Mouse (Mus musculus): Measurements from ENCODE around the gene Ngdn. TPM values are rescaled to one million over a fixed set of nuclear protein-coding genes. Genes with fewer than 3 reads are reported as not detected.
A peak's percentile ranks its signal among the peaks of the same experiment; 100 is the strongest.
"Not testable (repeated sequence)": the region's sequence is repeated elsewhere in the genome, so short reads cannot be mapped to it uniquely, and the experiment has no call there.

The Ngdn gene
- polyA plus RNA-seq, 1 experiment from 2014 or later, result 63.4 TPM

DNA sequence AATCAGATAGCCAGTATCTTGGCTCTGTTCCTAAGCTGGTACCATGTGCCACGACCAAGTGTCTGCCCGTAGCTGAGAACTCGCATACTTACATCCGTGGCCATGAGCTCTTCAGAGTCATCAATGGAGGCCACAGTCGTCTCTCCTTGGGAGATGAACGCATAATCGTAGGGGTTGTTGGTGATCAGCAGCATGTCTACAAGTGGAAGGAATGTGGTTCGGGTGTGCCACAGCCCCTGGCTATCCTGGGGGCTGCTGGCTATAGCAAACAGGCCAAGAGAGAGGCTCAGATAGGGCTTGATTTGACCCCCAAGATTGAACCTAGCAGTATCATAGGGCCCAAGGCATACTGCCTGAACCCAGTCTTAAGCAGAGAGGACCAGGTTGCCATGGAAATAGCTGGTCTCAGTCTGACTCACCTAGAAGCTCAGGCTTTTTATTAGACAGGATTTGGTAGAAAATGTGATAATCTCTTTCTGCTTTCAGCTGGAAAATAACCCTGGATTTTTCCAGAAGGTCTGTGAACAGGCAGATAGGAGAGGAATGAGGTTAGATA is 25.3 kb upstream of the Ngdn start:
- Histone ChIP-seq H3K36me3 (no peaks in the 10 kb centered on the region), H3K27ac (no peak overlapping the region), H3K9ac (no peak overlapping the region), H3K9me3 (replicated peaks) (no peaks in the 10 kb centered on the region), H3K27me3 (no peaks in the 10 kb centered on the region), H3K4me3 (no peak overlapping the region), H3K4me2 (replicated peaks) (no peak overlapping the region), H3K4me1 (peaks cover 10% of the 10 kb centered on the region)
- 86% methylated on average over 8 of the region's 8 CpGs for WGBS
- no peak for ATAC-seq (ENCODE audit: low FRiP score)

DNA sequence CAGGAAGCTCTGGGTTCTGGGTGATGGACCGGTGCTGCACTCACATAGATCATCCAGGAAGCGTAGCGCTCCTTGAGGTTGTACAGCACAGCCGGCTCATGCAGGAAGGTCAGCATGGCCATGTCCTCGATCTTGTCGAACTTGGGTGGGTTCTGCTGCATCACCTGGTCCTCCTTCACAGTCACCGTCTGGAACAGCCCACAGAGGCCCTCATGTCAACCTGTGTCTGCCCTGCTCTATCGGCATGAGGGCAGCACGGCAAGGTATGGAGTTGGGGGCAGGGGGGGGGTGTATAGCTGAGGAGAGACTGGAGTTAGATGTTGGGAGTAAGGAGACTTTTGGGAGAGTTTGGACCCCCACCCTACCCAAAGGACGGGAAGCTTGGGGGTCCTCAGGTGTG is 23.1 kb upstream of the Ngdn start:
- Histone ChIP-seq H3K4me3 (no peak overlapping the region), H3K9me3 (replicated peaks) (no peaks in the 10 kb centered on the region), H3K27ac (no peak overlapping the region), H3K4me1 (peaks cover 27% of the 10 kb centered on the region), H3K36me3 (no peaks in the 10 kb centered on the region), H3K4me2 (replicated peaks) (no peak overlapping the region), H3K27me3 (no peaks in the 10 kb centered on the region), H3K9ac (no peak overlapping the region)
- no peak for ATAC-seq (ENCODE audit: low FRiP score)
- WGBS, result 93% methylated on average over 10 of the region's 10 CpGs

DNA sequence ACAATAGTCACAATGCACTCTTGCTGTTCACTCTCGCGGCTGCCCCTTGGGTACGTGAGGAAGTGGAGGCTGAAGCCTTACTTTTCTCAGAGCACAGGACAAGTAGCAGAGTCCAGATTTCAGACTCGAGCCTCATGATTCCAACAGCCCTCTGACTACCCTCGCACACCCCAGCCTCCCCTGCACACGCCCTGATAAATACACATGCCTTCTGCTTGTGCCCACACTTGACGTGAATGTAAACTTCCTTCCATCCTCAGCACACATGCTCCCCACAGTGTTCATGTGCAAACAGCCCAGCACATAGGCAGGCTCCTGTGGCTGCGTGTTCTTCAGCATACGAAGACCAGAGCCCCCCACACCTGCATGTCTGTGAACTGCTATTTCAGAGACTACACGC is 21.6 kb upstream of the Ngdn start:
- no peak overlapping the region for H3K4me3 ChIP-seq
- no peak overlapping the region for H3K27ac ChIP-seq
- peaks cover 28% of the 10 kb centered on the region for H3K4me1 ChIP-seq
- no peak overlapping the region for H3K9ac ChIP-seq
- ATAC-seq (ENCODE audit: low FRiP score), result no peak
- H3K4me2 ChIP-seq (replicated peaks), result no peak overlapping the region
- 71% methylated on average over 10 of the region's 10 CpGs for WGBS
- no peaks in the 10 kb centered on the region for H3K27me3 ChIP-seq
- H3K9me3 ChIP-seq (replicated peaks), result no peaks in the 10 kb centered on the region
- H3K36me3 ChIP-seq, result no peaks in the 10 kb centered on the region

DNA sequence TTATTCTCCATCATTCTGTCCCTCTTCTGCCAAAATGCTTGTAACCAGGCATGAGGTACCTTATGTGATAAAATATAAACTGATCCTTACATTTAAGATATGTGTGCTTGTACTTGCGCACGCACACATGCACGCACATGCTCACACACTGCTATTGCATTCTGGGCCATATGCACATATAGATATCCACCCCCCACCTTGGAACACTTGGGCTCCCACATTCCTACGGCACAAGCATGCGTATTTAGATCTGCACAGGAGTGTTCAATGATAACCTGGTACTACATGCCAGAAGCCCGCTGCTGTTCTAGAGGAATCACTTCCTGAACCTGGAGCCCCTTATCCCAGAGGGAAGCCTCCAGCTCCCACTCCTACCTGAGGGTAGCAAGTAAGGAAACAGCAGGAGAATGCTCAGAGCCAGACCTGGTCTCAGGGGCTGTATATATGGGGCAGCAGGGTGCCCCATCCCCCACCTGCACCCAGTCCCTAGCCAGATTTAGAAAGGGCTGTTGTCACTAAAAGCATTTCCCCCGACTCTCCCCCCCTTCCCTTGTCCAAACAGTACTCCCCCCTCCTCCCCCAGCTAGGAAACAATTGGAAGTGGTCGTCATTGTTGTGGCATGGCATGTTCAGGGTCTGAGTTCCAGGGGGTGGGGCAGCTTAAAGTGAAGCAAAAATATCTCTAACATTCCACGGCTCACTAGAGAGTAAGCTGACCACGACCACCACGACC is 21.0 kb upstream of the Ngdn start, which contains the start of gene Myh7:
TSS of gene Myh7 (minus strand) at position 491 of the 733 bp plus-strand sequence.
- H3K9ac ChIP-seq, result 0 out of 2 replicates have a peak within 1 kb of the TSS, but pooled peaks have one; percentile 35

DNA sequence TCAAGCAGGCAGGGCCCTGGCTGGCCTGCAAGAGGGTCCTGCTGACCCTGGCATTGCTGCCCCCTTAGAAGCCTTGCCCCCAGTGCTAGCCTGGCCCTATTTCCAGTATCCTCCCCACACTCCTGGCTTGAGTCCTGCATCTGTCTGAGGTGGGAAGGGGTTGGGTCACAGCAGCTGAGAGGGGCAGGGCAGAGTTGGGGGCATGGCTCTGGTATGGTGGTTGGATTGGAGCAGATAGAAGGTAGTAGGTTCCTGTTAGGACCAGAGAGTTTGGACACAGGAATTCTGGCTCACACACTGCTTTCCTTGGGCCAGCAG is 20.4 kb upstream of the Ngdn start:
- Histone ChIP-seq H3K4me3 (no peak overlapping the region), H3K27me3 (no peaks in the 10 kb centered on the region), H3K27ac (0 out of 2 replicates have a peak overlapping the region, but pooled peaks have one; percentile 44), H3K4me2 (replicated peaks) (no peak overlapping the region), H3K9me3 (replicated peaks) (no peaks in the 10 kb centered on the region), H3K9ac (no peak overlapping the region), H3K36me3 (no peaks in the 10 kb centered on the region), H3K4me1 (peaks cover 28% of the 10 kb centered on the region)
- ATAC-seq (ENCODE audit: low FRiP score), result no peak; the same call in 1 of the 2 replicates

More for the DNA sequence above, 21.0 kb upstream of the Ngdn start, which contains the start of gene Myh7:
- Histone ChIP-seq H3K4me3 (no peak within 1 kb of the TSS), H3K4me2 (replicated peaks) (no peak within 1 kb of the TSS), H3K36me3 (no peaks in the 10 kb centered on the region), H3K27me3 (no peaks in the 10 kb centered on the region), H3K4me1 (peaks cover 28% of the 10 kb centered on the region), H3K27ac (peak within 1 kb of the TSS; percentile 67), H3K9me3 (replicated peaks) (no peaks in the 10 kb centered on the region)
- no peak for ATAC-seq (ENCODE audit: low FRiP score)
- 57% methylated on average over 10 of the region's 11 CpGs for WGBS

DNA sequence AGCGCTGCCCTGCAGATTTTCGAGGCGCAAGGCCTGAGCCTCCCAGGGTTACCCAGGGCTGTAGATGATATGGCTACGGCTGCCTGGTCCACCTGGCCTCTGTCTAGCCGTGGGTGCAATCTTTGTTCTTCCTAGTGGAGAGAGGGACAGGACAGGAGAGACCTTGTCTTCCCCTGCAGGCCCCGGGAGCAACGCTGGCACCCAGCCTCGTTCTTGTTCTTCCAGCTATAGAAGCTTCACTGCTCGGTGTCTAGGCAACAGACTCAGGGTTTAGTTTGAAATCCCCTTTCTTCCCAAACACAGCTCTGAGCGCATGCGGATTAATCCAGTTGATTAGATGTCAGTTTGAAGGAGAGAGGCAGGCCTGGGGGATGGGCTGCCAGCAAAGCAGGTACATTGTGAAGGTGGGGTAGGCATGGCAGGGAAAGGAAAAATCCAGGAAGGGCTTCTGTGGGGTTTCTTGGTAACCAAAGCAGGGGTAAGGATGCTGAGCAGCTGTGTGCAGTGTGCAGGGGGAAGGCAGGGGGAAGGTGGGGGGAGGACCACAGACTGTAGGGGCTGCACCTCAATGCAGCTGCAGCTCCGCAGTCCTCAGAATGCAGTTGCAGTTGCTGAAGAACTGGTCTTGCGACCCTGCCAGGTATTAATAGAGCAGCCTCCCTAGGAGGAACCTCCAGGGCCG is 19.7 kb upstream of the Ngdn start:
- H3K4me2 ChIP-seq (replicated peaks), result no peak overlapping the region
- no peak overlapping the region for H3K4me3 ChIP-seq
- peaks cover 28% of the 10 kb centered on the region for H3K4me1 ChIP-seq
- H3K36me3 ChIP-seq, result no peaks in the 10 kb centered on the region
- peak overlapping the region; percentile 35; the same call in 1 of the 2 replicates for H3K9ac ChIP-seq
- peak; percentile 55 for ATAC-seq (ENCODE audit: low FRiP score)
- no peaks in the 10 kb centered on the region for H3K9me3 ChIP-seq (replicated peaks)
- H3K27me3 ChIP-seq, result no peaks in the 10 kb centered on the region
- WGBS, result 41% methylated on average over 14 of the region's 14 CpGs
- H3K27ac ChIP-seq, result peak overlapping the region; percentile 67

DNA sequence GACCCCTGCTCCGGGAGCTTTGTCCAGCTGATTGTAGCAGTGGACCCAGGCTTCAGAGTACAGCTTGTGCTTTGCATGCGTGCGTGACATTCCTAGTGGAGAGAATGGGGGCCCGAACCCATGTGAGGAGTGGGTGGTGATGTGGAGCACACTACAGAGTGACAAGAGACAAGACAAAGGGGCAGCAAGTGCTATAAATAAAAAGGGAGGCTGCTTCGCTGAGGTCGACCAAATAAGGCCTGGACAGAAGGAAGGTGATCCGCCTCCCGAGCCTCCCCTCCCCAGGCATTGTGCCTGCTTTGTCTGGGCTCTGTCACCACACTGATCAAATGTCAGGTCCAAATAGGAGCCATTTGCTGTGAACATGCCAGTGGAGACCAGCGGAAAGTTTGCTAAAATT is 18.5 kb upstream of the Ngdn start:
- no peaks in the 10 kb centered on the region for H3K36me3 ChIP-seq
- H3K4me3 ChIP-seq, result no peak overlapping the region
- H3K4me1 ChIP-seq, result peaks cover 28% of the 10 kb centered on the region
- no peaks in the 10 kb centered on the region for H3K9me3 ChIP-seq (replicated peaks)
- H3K27me3 ChIP-seq, result no peaks in the 10 kb centered on the region
- WGBS, result 34% methylated on average over 9 of the region's 9 CpGs
- no peak for ATAC-seq (ENCODE audit: low FRiP score)
- no peak overlapping the region for H3K27ac ChIP-seq
- no peak overlapping the region for H3K9ac ChIP-seq
- no peak overlapping the region for H3K4me2 ChIP-seq (replicated peaks)

DNA sequence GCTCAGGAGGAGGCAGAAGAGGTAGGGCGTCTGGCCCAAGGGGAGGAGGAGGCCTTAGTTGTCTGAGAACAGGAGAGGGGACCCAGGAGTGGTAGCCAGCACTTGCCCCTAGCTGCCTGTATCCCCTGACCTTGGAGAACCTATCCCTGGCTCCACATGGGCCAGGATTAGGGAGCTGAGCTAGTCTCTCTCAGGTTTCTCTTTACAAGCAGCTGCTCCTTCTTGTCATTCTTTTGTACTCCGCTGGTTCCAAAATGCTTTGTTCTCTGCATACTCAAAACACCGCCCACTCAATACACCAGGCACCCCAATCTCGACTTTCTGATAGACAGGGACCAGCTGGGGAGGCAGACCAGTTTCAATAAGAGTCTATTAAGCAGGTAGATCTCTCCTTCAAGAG is 18.0 kb upstream of the Ngdn start:
- no peaks in the 10 kb centered on the region for H3K9me3 ChIP-seq (replicated peaks)
- H3K27me3 ChIP-seq, result no peaks in the 10 kb centered on the region
- no peaks in the 10 kb centered on the region for H3K36me3 ChIP-seq
- H3K4me1 ChIP-seq, result peaks cover 28% of the 10 kb centered on the region
- H3K4me2 ChIP-seq (replicated peaks), result no peak overlapping the region
- no peak overlapping the region for H3K9ac ChIP-seq
- no peak overlapping the region for H3K4me3 ChIP-seq
- WGBS, result 38% methylated on average over 4 of the region's 4 CpGs
- ATAC-seq (ENCODE audit: low FRiP score), result no peak
- no peak overlapping the region for H3K27ac ChIP-seq

DNA sequence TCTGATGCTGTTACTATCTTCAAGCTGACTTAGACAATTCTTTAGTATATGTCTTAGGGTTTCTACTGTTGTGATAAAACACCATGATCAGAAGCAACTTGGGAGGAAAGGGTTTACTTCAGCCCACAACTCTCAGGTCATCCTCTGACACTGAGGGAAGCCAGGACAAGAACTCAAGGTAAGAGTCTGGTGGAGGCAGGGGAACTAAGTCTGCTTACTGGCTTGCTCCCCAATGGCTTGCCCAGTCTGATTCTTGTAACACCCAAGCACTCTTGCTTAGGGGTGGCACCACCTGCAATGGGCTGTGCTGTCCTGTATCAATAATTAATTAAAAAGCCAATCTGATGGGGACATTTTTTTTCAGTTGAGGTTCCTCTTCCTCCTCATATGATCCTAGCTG is 16.6 kb upstream of the Ngdn start:
- Histone ChIP-seq H3K9me3 (replicated peaks) (no peaks in the 10 kb centered on the region), H3K9ac (no peak overlapping the region), H3K27ac (no peak overlapping the region), H3K36me3 (no peaks in the 10 kb centered on the region), H3K4me1 (peaks cover 28% of the 10 kb centered on the region), H3K4me3 (no peak overlapping the region), H3K27me3 (no peaks in the 10 kb centered on the region), H3K4me2 (replicated peaks) (no peak overlapping the region)
- no peak for ATAC-seq (ENCODE audit: low FRiP score)

DNA sequence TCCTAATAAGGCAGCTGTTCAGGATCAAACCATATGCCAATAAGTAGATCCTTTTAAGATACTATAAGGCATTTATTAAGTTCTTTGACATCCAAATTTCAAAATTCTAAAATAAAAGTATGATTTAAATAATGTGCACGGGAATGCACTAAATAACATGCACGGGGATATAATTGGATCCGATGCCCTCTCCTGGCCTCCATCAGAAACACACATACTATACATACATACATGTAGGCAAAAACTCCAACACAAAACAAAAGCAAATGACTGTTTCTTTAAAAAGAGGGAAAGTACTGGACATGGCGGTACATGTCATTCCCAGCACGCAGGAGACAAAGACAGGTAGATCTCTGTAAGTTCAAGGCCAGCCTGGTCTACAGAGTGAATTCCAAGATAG is 15.4 kb upstream of the Ngdn start:
- not testable (repeated sequence) for ATAC-seq (ENCODE audit: low FRiP score); H3K27me3 ChIP-seq; H3K27ac ChIP-seq; H3K36me3 ChIP-seq; H3K4me3 ChIP-seq; H3K4me2 ChIP-seq (replicated peaks); H3K9me3 ChIP-seq (replicated peaks); H3K9ac ChIP-seq
- WGBS, result 85% methylated on average over 5 of the region's 5 CpGs
- peaks cover 22% of the 10 kb centered on the region for H3K4me1 ChIP-seq

DNA sequence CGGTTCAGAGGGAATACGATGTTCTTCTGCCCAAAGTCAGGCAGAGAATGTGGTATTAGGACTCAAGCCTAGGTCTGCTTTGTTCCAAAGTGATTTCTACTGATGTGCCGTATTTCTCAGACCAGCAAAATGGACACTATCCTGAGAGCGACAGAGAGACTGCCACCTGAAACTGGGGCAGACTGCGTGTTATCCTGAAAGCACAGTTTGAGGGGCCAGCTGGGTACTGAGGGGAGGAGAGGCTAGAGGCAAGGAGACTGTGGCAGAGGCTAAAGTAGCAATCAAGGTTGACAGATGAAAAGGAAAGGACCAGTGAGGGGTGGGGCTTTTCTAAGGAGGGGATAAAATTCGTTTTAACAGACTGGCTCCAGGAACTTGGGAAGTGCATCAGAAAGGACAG is 14.4 kb upstream of the Ngdn start:
- H3K27ac ChIP-seq, result no peak overlapping the region
- WGBS, result 81% methylated on average over 6 of the region's 6 CpGs
- H3K4me2 ChIP-seq (replicated peaks), result no peak overlapping the region
- H3K4me1 ChIP-seq, result peaks cover 12% of the 10 kb centered on the region
- ATAC-seq (ENCODE audit: low FRiP score), result no peak
- H3K9me3 ChIP-seq (replicated peaks), result no peaks in the 10 kb centered on the region
- H3K27me3 ChIP-seq, result no peaks in the 10 kb centered on the region
- H3K4me3 ChIP-seq, result no peak overlapping the region
- H3K36me3 ChIP-seq, result no peaks in the 10 kb centered on the region
- H3K9ac ChIP-seq, result no peak overlapping the region

DNA sequence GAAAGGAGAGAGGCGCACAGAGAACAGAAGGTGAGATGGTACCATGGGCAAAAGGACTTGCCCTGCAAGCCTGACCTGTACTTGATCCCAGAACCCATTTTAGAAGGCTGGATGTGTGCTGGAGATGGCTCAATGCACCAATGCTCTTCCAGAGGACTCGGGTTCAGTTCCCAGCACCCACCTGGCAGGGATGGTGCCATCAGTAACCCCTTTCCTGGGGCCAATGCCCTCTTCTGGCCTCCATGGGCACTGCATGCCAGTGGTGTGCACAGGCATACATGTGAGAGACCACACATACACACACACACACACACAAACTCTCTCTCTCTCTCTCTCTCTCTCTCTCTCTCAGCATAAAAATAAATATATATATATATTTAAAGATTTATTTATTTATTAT is 13.8 kb upstream of the Ngdn start:
- Histone ChIP-seq H3K4me3 (no peak overlapping the region), H3K4me2 (replicated peaks) (no peak overlapping the region), H3K27me3 (no peaks in the 10 kb centered on the region), H3K36me3 (no peaks in the 10 kb centered on the region), H3K27ac (no peak overlapping the region), H3K9ac (no peak overlapping the region), H3K4me1 (peaks cover 7% of the 10 kb centered on the region), H3K9me3 (replicated peaks) (no peaks in the 10 kb centered on the region)
- ATAC-seq (ENCODE audit: low FRiP score), result no peak
- 93% methylated on average over 2 of the region's 2 CpGs for WGBS

Measured in hindbrain, embryonic 12.5 days (tissue).